Mouse (Mus musculus): ENCODE data around the gene Cend1. TPM values are rescaled to one million over a fixed set of nuclear protein-coding genes. Genes with fewer than 3 reads are reported as not detected.

Gene Cend1
- polyA plus RNA-seq (2012; rRNA removed): 0.02 TPM in 2 replicates

GRCm38 (mm10) chr7:141429310-141429709 is at the start of gene Cend1:
Cend1 (minus strand) TSS chr7:141429491.

DNA sequence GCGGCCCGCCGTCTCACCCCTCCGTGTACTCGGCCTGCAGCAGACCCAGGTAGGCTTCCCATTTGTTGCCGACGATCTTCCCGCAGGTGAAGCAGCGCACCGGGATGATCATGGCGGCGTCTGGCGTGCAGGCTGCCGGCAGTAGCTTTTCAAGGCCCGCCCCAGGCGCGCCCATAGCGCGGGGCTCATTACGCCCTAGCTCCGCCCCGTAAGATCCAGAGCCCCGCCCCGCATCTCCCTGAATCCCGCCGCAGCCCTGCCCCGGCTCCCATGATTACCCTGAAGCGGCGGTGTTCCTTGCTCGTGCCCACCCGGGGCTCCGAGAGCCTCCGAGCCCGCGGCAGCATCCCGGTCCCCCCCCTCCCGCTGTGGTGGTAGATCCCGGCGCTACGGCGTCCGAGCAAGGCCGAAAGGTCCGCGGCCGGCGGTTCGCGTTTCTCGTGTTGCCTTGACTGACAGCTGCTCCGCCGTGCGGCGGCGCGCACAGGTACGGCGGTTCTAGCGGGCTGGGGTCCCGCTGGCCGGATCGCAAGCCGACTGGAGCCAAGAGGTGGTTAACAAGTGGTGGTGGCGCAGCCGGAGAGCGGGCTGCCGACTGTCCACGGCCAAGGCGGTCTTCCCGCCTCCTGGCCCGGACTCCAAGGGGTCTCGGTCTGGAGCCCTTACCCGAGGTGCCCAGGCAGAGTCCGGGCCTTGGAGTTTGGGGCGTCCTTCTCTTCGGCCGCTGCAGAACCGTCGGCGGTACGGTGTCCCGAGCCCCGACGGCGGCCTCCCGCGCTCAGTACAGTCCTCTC is 45.9 kb upstream of the Cend1 start, which contains the start of the genes Polr2l and Tspan4:
Polr2l (minus strand) TSS at position 122 of the 794 bp plus-strand sequence.
Tspan4 (plus strand) TSS at position 230 of the 794 bp plus-strand sequence.

DNA sequence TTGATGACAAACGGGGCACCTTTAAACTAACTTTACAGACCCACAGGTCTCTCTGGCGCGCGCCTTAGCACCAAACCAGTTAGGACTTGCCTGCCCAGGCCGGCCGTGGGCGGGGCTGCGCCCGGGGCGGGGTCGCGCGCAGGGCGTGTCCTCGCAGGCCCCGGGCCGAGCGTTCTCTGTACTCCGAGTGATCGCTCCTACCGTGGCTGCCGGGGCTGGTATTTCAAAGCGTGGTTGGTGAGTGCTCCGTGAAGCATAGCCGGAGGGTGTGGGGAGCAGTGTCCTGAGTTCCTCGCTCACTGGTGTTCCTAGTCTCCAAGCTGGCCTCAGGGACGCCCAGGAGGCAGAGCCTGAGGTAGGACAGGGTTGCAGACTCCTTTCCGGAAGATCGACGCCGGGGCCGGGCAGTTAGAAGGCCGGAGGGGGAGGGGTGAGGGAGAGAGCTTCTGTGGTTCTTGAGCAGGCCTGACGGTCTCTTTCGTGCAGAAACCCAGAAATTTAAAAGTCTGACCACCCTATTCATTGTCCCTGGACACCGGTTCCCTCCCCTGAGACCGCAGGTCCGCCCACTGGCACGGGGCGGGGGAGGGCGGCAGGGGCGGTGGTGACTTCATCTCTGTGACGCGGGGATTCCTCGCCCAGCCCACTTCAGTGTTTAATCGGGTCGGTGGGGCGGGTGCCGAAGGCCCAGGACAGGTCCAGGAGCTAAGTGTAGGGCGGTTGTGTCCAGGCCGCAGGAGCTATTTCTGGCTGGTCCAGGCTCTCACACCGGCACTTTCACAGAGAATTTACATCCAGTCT is 38.1 kb upstream of the Cend1 start, which contains the start of gene Cd151:
Cd151 (plus strand) TSS at position 163 of the 801 bp plus-strand sequence.

GRCm38 (mm10) chr7:141460391-141461113 is 31.3 kb upstream of the Cend1 start, which contains the start of gene Cracr2b:
Cracr2b (plus strand) TSS chr7:141461094.

GRCm38 (mm10) chr7:141454967-141455551 is 25.8 kb upstream of the Cend1 start, which contains the start of gene Pnpla2:
Pnpla2 (plus strand) TSS chr7:141455198.

DNA sequence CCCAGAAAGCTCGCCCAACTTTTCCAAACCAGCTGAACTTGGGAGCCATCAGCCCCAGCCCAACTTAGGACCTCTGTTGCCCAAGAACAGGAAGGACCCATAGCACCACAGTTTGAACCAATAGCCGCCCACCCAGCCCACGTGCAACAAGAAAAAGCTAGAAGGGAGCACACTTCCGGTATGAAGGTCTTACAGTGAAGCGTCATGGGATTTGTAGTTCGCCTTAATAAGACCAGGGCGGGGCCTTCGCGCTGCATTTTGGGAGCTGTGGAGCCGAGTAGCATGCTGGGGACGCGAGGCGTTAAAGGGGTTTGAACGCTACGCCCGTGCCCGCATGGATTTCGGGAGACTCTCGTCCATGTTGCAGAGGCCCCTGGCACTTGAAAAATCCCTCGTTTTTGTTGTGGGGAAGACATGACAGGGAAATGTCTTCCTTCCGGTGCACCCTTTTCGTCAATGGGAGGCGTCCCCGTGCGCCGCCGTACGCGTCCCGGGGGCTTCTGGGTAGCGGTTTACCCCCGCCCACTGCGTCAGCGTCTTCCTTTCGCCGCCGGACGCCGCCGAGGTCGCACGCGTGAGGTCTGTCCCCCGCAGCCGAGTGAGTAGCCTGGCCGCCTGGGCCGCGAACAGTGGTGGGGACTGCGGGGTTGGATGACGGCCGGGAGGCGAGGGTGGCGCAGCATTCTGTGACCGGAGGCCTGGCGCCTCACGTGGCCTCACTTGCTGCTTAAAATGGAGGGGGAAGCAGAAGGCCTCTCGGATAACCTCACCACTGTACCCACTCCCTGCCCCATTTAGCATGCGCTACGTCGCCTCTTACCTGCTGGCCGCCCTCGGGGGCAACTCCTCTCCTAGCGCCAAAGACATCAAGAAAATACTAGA is 18.1 kb upstream of the Cend1 start, which contains the start of gene Rplp2:
Rplp2 (plus strand) TSS at position 261 of the 882 bp plus-strand sequence.

GRCm38 (mm10) chr7:141443828-141444237 is 14.5 kb upstream of the Cend1 start, which contains the start of gene Pidd1:
Pidd1 (minus strand) TSS chr7:141444025.

GRCm38 (mm10) chr7:141437178-141438120 is 8.2 kb upstream of the Cend1 start, which contains the start of gene Slc25a22:
Slc25a22 (minus strand) TSS chr7:141437892.

DNA sequence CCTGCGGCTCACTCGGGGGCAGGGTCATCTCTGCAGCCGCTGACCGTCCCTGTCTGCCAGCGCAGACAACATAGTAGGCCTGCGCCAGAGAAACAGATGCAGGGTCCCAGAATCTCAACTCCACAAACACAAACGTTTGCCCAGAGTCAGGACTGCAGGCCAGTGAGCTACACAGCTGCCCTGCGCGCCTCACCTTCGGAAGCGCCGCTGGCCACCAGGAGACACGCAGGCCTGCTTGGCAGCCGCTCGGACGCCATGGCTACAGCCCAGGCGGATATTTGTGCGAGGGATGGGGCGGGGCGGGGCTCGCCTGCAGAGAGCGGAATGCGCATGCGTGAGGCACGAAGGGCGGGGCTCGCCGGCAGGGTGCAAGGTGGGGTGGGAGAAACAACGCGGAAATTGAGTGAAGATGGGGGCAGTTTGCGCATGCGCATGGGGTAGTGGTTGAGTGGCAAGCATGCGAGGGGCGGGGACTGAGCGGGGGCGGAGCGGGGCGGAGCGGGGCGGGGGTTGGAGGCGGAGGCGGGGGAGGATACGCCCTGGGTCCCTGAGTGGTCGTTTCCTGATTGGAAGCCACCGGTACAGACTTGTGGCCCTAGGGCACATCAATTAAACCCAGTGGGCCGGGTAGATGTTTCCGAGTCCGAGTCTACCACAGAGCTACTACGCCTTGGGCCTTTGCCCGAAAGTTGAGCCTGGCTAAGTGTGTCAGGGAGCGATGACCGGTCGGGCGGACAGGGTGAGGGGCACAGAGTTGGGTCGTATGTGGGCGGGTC is 15.3 kb downstream of the Cend1 start, which contains the start of gene Gatd1:
Gatd1 (minus strand) TSS at position 328 of the 776 bp plus-strand sequence.

GRCm38 (mm10) chr7:141391625-141392551 is 37.4 kb downstream of the Cend1 start, which contains the start of gene Taldo1:
Taldo1 (plus strand) TSS chr7:141392199.

Other genes with a start within 250 kb of the Cend1 start
- 39.5 and 41.3 TPM in 2 replicates for gene Hras, start 235.5 kb downstream of the Cend1 start, polyA plus RNA-seq (2012; rRNA removed)
- 3.1 and 3.4 TPM in 2 replicates for gene Lrrc56, start 235.3 kb downstream of the Cend1 start, polyA plus RNA-seq (2012; rRNA removed)
- gene Lmntd2, start 215.4 kb downstream of the Cend1 start, polyA plus RNA-seq (2012; rRNA removed): 2.5 and 2.6 TPM in 2 replicates
- 29.2 and 33.5 TPM in 2 replicates for gene Rassf7, start 213.6 kb downstream of the Cend1 start, polyA plus RNA-seq (2012; rRNA removed)
- 6.8 and 9.2 TPM in 2 replicates for gene Phrf1, start 200.7 kb downstream of the Cend1 start, polyA plus RNA-seq (2012; rRNA removed)
- gene Irf7, start 163.0 kb downstream of the Cend1 start, polyA plus RNA-seq (2012; rRNA removed): 54.2 and 82.1 TPM in 2 replicates
- gene Cdhr5, start 152.7 kb downstream of the Cend1 start, polyA plus RNA-seq (2012; rRNA removed): 0.13 and 0.29 TPM in 2 replicates
- 0.12 and 0.37 TPM in 2 replicates for gene Sct, start 150.4 kb downstream of the Cend1 start, polyA plus RNA-seq (2012; rRNA removed)
- gene Drd4, start 137.5 kb downstream of the Cend1 start, polyA plus RNA-seq (2012; rRNA removed): not detected in 2 replicates
- gene Deaf1, start 101.8 kb downstream of the Cend1 start, polyA plus RNA-seq (2012; rRNA removed): 5.7 and 6.8 TPM in 2 replicates
- 11.9 and 13.7 TPM in 2 replicates for gene Tmem80, start 101.8 kb downstream of the Cend1 start, polyA plus RNA-seq (2012; rRNA removed)
- 35.8 and 50.7 TPM in 2 replicates for gene Eps8l2, start 90.6 kb downstream of the Cend1 start, polyA plus RNA-seq (2012; rRNA removed)
- 174 and 190 TPM in 2 replicates for gene Taldo1, start 37.3 kb downstream of the Cend1 start, polyA plus RNA-seq (2012; rRNA removed)
- gene Gatd1, start 15.4 kb downstream of the Cend1 start, polyA plus RNA-seq (2012; rRNA removed): 16.5 and 18.5 TPM in 2 replicates
- 25.7 and 31.3 TPM in 2 replicates for gene Slc25a22, start 8.4 kb upstream of the Cend1 start, polyA plus RNA-seq (2012; rRNA removed)
- 7.1 and 7.3 TPM in 2 replicates for gene Pidd1, start 14.5 kb upstream of the Cend1 start, polyA plus RNA-seq (2012; rRNA removed)
- gene Rplp2, start 17.9 kb upstream of the Cend1 start, polyA plus RNA-seq (2012; rRNA removed): 451 and 526 TPM in 2 replicates
- 15.9 and 16.9 TPM in 2 replicates for gene Pnpla2, start 25.7 kb upstream of the Cend1 start, polyA plus RNA-seq (2012; rRNA removed)
- 4.1 and 4.5 TPM in 2 replicates for gene Cracr2b, start 31.6 kb upstream of the Cend1 start, polyA plus RNA-seq (2012; rRNA removed)
- 27.6 and 30.3 TPM in 2 replicates for gene Cd151, start 37.9 kb upstream of the Cend1 start, polyA plus RNA-seq (2012; rRNA removed)
- 14.7 and 16.5 TPM in 2 replicates for gene Polr2l, start 45.6 kb upstream of the Cend1 start, polyA plus RNA-seq (2012; rRNA removed)
- gene Tspan4, start 45.7 kb upstream of the Cend1 start, polyA plus RNA-seq (2012; rRNA removed): 43.8 and 59.1 TPM in 2 replicates
- 14.0 and 15.5 TPM in 2 replicates for gene Chid1, start 110.4 kb upstream of the Cend1 start, polyA plus RNA-seq (2012; rRNA removed)
- 18.5 and 19.7 TPM in 2 replicates for gene Ap2a2, start 132.7 kb upstream of the Cend1 start, polyA plus RNA-seq (2012; rRNA removed)
- gene Muc6, start 225.8 kb upstream of the Cend1 start, polyA plus RNA-seq (2012; rRNA removed): 0.18 and 0.38 TPM in 2 replicates